Mouse (Mus musculus) MEL (cell line): Measurements from ENCODE around the gene Arhgef3. TPM values are rescaled to one million over a fixed set of nuclear protein-coding genes. Genes with fewer than 3 reads are reported as not detected.
A peak's percentile ranks its signal among the peaks of the same experiment; 100 is the strongest.

Experiments
- DNase-seq: peaks from one replicate; pipeline ENCODE4 v3.0.0; 2011; ENCODE audit warnings: low read depth, low spot score
- H3K27ac ChIP-seq: 2 replicates; pipeline ENCODE4 v1.5.1; 2012; ENCODE audit warnings: low read depth, mild to moderate bottlenecking, control low read depth, low read length, moderate library complexity; ENCODE audit not compliant: control insufficient read depth
- H3K27me3 ChIP-seq, 2 experiments: fragments of 150-350 bp in 1 of 2; sonication (generic) in 1 of 2; 2 replicates each; pipeline ENCODE4 v1.6.1; 2012; ENCODE audit warnings: low read length in 2 of 2, mild to moderate bottlenecking in 2 of 2, improper control_type of control experiment in 1 of 2, moderate library complexity in 1 of 2; ENCODE audit not compliant: insufficient read depth in 2 of 2, control insufficient read depth in 1 of 2
- H3K36me3 ChIP-seq, 2 experiments: 2 replicates each; pipeline ENCODE4 v1.6.1; 2012 to 2014; ENCODE audit warnings: low read length in 2 of 2, improper control_type of control experiment in 1 of 2, inconsistent platforms in 1 of 2, mild to moderate bottlenecking in 1 of 2; ENCODE audit not compliant: insufficient read depth in 2 of 2, control insufficient read depth in 1 of 2
- H3K4me1 ChIP-seq, 2 experiments: fragments of 150-350 bp in 1 of 2; sonication (generic) in 1 of 2; 2 replicates each; pipeline ENCODE4 v1.6.1; 2012; ENCODE audit warnings: low read length in 2 of 2, improper control_type of control experiment in 1 of 2, mild to moderate bottlenecking in 1 of 2; ENCODE audit not compliant: insufficient read depth in 2 of 2, control insufficient read depth in 1 of 2
- H3K4me3 ChIP-seq, 2 experiments: fragments of 150-350 bp in 1 of 2; sonication (generic) in 1 of 2; 2 replicates each; pipeline ENCODE4 v1.5.1; 2012; ENCODE audit warnings: low read depth in 2 of 2, low read length in 2 of 2, mild to moderate bottlenecking in 2 of 2, moderate library complexity in 2 of 2, control low read depth in 1 of 2, improper control_type of control experiment in 1 of 2; ENCODE audit not compliant: control insufficient read depth in 1 of 2, insufficient read depth in 1 of 2
- H3K79me2 ChIP-seq: 2 replicates; pipeline ENCODE4 v1.6.1; 2012; ENCODE audit warnings: mild to moderate bottlenecking, low read length, moderate library complexity; ENCODE audit not compliant: control insufficient read depth, poor library complexity, insufficient read depth
- H3K9ac ChIP-seq: 2 replicates; pipeline ENCODE4 v1.6.1; 2012; ENCODE audit warnings: low read depth, mild to moderate bottlenecking, control low read depth, low read length, moderate library complexity; ENCODE audit not compliant: control insufficient read depth, poor library complexity, severe bottlenecking
- H3K9me3 ChIP-seq: fragments of 150-350 bp; sonication (generic); replicated peaks from 2 replicates; pipeline ENCODE4 v1.6.1; 2012; ENCODE audit warnings: mild to moderate bottlenecking, low read length, improper control_type of control experiment, moderate library complexity; ENCODE audit not compliant: insufficient read depth
- BHLHE40 ChIP-seq: IDR thresholded peaks from 2 replicates; pipeline ENCODE4 v1.6.1; 2012; ENCODE audit warnings: low read depth, mild to moderate bottlenecking, inconsistent platforms, low read length, improper control_type of control experiment, borderline replicate concordance
- CHD1 ChIP-seq: IDR thresholded peaks from 2 replicates; pipeline ENCODE4 v1.6.1; 2012; ENCODE audit warnings: low read depth, mild to moderate bottlenecking, inconsistent platforms, low read length, improper control_type of control experiment
- CHD2 ChIP-seq: IDR thresholded peaks from 2 replicates; pipeline ENCODE4 v1.6.1; 2011; ENCODE audit warnings: low read length, improper control_type of control experiment
- ETS1 ChIP-seq: IDR thresholded peaks from 2 replicates; pipeline ENCODE4 v1.6.1; 2012; ENCODE audit warnings: low read depth, mild to moderate bottlenecking, inconsistent platforms, low read length, improper control_type of control experiment, moderate library complexity
- GABPA ChIP-seq: IDR thresholded peaks from 2 replicates; pipeline ENCODE4 v1.6.1; 2012; ENCODE audit warnings: low read depth, mild to moderate bottlenecking, inconsistent platforms, low read length, improper control_type of control experiment, moderate library complexity
- GATA1 ChIP-seq: IDR thresholded peaks from 2 replicates; pipeline ENCODE4 v1.6.1; 2011; ENCODE audit warnings: low read depth, low read length, improper control_type of control experiment
- HCFC1 ChIP-seq: IDR thresholded peaks from 2 replicates; pipeline ENCODE4 v1.6.1; 2012; ENCODE audit warnings: low read depth, mild to moderate bottlenecking, inconsistent platforms, low read length, improper control_type of control experiment, moderate library complexity
- JUND ChIP-seq: IDR thresholded peaks from 2 replicates; pipeline ENCODE4 v1.6.1; 2011; ENCODE audit warnings: low read depth, mild to moderate bottlenecking, improper control_type of control experiment, low read length
- KAT2A ChIP-seq: conservative IDR thresholded peaks from 2 replicates; pipeline ENCODE4 v1.6.1; 2012; ENCODE audit warnings: low read depth, low read length, improper control_type of control experiment, inconsistent platforms
- MAFK ChIP-seq: IDR thresholded peaks from 2 replicates; pipeline ENCODE4 v1.6.1; 2011; ENCODE audit warnings: low read depth, mild to moderate bottlenecking, low read length, improper control_type of control experiment, borderline replicate concordance
- MAX ChIP-seq: IDR thresholded peaks from 2 replicates; pipeline ENCODE4 v1.6.1; 2011; ENCODE audit warnings: low read length, improper control_type of control experiment
- MYB ChIP-seq: IDR thresholded peaks from 2 replicates; pipeline ENCODE4 v1.6.1; 2011; ENCODE audit warnings: mild to moderate bottlenecking, low read depth, low read length, improper control_type of control experiment
- MYC ChIP-seq: IDR thresholded peaks from 2 replicates; pipeline ENCODE4 v1.6.1; 2011; ENCODE audit warnings: low read depth, mild to moderate bottlenecking, low read length, improper control_type of control experiment, moderate library complexity
- NRF1 ChIP-seq: IDR thresholded peaks from 2 replicates; pipeline ENCODE4 v1.6.1; 2014; ENCODE audit warnings: low read depth, mild to moderate bottlenecking, inconsistent platforms, low read length, improper control_type of control experiment, moderate library complexity; ENCODE audit not compliant: poor library complexity, insufficient read depth, severe bottlenecking
- POLR2AphosphoS2 ChIP-seq: IDR thresholded peaks from 2 replicates; pipeline ENCODE4 v1.6.1; 2011; ENCODE audit warnings: low read length, improper control_type of control experiment
- POLR2AphosphoS5 ChIP-seq: IDR thresholded peaks from 2 replicates; pipeline ENCODE4 v1.6.1; 2012; ENCODE audit warnings: low read depth, borderline replicate concordance, mild to moderate bottlenecking, inconsistent platforms, low read length, moderate library complexity, mixed read lengths
- SMC3 ChIP-seq: IDR thresholded peaks from 2 replicates; pipeline ENCODE4 v1.6.1; 2011; ENCODE audit warnings: low read depth, low read length, improper control_type of control experiment
- TBP ChIP-seq: IDR thresholded peaks from 2 replicates; pipeline ENCODE4 v1.8.0; 2011; ENCODE audit warnings: low read depth, low read length, improper control_type of control experiment
- TCF12 ChIP-seq: IDR thresholded peaks from 2 replicates; pipeline ENCODE4 v1.6.1; 2014; ENCODE audit warnings: low read depth, mild to moderate bottlenecking, inconsistent platforms, low read length, improper control_type of control experiment, moderate library complexity
- UBTF ChIP-seq: IDR thresholded peaks from 2 replicates; pipeline ENCODE4 v1.6.1; 2012; ENCODE audit warnings: low read depth, mild to moderate bottlenecking, inconsistent platforms, low read length, improper control_type of control experiment, moderate library complexity, borderline replicate concordance; ENCODE audit not compliant: insufficient read depth
- ZNF384 ChIP-seq: IDR thresholded peaks from 2 replicates; pipeline ENCODE4 v1.6.1; 2012; ENCODE audit warnings: low read depth, mild to moderate bottlenecking, inconsistent platforms, low read length, improper control_type of control experiment
- polyA plus RNA-seq, 2 experiments: library from polyadenylated mRNA; stranded (reverse) in 1 of 2; unstranded in 1 of 2; fragments of >175 nt in 1 of 2; fragments of >200 nt in 1 of 2; gene quantifications; 2 replicates each; pipeline versions ENCODE4 v1.2.1 to v1.2.4; 2012; ENCODE audit warnings: low replicate concordance in 2 of 2, low read depth in 1 of 2; ENCODE audit not compliant: insufficient read length in 2 of 2, insufficient read depth in 1 of 2, missing spikeins in 1 of 2
- total RNA-seq: library from RNA; depleted of rRNA; stranded (reverse); fragments of 300-350 nt; gene quantifications from 2 replicates; pipeline ENCODE4 v1.2.3, GENCODE M21; 2012

Gene Arhgef3
- total and polyA plus RNA-seq, 3 experiments = 2.1 to 2.7 TPM; not detected in 1

DNA sequence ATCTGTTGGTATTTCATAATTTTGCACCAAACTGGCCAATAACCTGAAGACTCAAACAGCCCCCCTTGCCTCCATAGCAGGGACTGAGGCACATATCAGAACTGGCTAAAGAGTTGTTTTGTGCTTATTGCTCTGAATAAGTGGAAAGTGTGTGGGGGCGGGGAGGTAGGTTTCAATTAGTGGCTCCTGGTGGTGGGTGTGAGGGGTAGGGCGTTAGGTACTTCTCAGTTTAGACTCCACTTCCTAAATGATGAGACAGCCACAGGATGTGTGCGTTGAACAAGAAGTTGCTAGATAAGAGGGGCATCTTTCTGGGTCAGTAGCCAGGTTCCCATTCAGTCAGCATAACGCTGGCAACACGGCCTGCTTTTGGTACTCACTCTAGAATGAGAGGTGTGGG lies 153.4 kb downstream of the Arhgef3 start:
- no peak overlapping the region for H3K9ac ChIP-seq
- peak; percentile 3 for DNase-seq
- no peak overlapping the region for H3K27ac ChIP-seq
- H3K9me3 ChIP-seq = no peaks in the 10 kb centered on the region
- TF ChIP-seq MAX = no peak
- no peak for TF ChIP-seq KAT2A
- TF ChIP-seq MYB = no peak
- TF ChIP-seq CHD1 = no peak
- no peak for TF ChIP-seq SMC3
- TF ChIP-seq UBTF = no peak
- TF ChIP-seq NRF1 = no peak
- no peak for TF ChIP-seq TCF12
- no peak for TF ChIP-seq HCFC1
- TF ChIP-seq POLR2AphosphoS5 = no peak
- TF ChIP-seq CHD2 = no peak
- H3K36me3 ChIP-seq = no peaks in the 10 kb centered on the region
- H3K4me3 ChIP-seq = no peak overlapping the region
- H3K79me2 ChIP-seq = no peaks in the 10 kb centered on the region
- peaks cover 0 to 5% of the 10 kb centered on the region in 2 experiments; a peak in 2 of 4 replicates for H3K27me3 ChIP-seq
- H3K4me1 ChIP-seq = no peaks in the 10 kb centered on the region

DNA sequence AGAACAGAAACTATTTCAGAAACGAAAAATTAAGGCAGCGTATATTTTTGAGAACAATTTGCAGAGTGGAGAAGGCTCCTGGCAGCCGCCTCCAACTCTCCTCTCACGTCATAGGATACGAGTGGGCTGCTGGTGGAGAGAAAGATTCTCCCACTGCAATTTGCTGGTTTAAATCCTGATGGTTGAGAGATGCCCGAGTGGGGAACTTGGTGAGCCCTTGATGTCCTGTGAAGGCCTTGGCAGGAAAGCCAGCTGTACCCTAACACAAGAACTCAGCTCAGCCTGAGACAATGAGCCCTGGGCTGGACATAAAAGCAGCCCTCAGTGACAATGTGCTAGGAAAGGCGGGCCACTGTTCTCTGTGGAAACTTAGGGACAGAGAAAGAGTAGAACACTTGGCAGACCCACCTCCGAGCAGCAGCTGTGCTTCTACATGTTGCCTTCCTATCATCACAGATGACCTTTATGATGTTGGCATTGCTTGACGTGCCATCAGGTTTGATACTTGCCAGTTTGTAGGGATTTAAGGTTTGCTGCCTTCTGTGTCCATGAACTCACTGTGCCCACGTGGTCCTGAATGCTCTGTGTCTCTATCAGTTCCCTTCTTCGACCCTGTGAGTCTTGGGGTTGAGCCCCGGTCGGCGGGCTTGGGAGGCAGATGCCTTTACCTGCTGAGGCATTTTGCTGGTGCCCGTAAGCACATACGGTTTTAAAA lies 154.4 kb downstream of the Arhgef3 start:
- Histone ChIP-seq H3K9ac (no peak overlapping the region), H3K4me3 (no peak overlapping the region)
- no peak for TF ChIP-seq TCF12
- no peak for TF ChIP-seq POLR2AphosphoS2
- no peak for TF ChIP-seq GABPA
- TF ChIP-seq HCFC1 = no peak
- no peak for TF ChIP-seq MYC
- no peak for TF ChIP-seq MYB
- no peak for TF ChIP-seq GATA1
- TF ChIP-seq TBP = no peak
- TF ChIP-seq ETS1 = no peak
- no peak for TF ChIP-seq BHLHE40
- TF ChIP-seq MAFK = no peak
- TF ChIP-seq POLR2AphosphoS5 = no peak
- no peak for TF ChIP-seq JUND
- no peak for TF ChIP-seq MAX
- no peak for TF ChIP-seq ZNF384
- TF ChIP-seq, all 39 proteins: peak for 0
- Histone ChIP-seq H3K4me1 (no peaks in the 10 kb centered on the region), H3K36me3 (no peaks in the 10 kb centered on the region), H3K9me3 (no peaks in the 10 kb centered on the region), H3K79me2 (no peaks in the 10 kb centered on the region), H3K27me3 (peaks cover 0 to 5% of the 10 kb centered on the region in 2 experiments; a peak in 3 of 4 replicates), H3K27ac (no peak overlapping the region)
- no peak for DNase-seq
